Mouse (Mus musculus) heart, adult 2 months (tissue): ENCODE measurements around the gene Lgals3.

ENCODE experiments used
- CTCF ChIP-seq: fragments of 200-600 bp; IDR thresholded peaks from 2 replicates; pipeline ENCODE4 v1.8.1; 2022; ENCODE audit warnings: antibody characterized with exemption, mild to moderate bottlenecking, moderate library complexity
- EP300 ChIP-seq: fragments of 200-500 bp; IDR thresholded peaks from 2 replicates; pipeline ENCODE4 v1.6.1; 2011; ENCODE audit warnings: low read depth, low read length, control low read depth; ENCODE audit not compliant: insufficient read depth
- POLR2A ChIP-seq: fragments of 200-500 bp; IDR thresholded peaks from 2 replicates; pipeline ENCODE4 v1.6.1; 2011; ENCODE audit warnings: mild to moderate bottlenecking, low read depth, low read length, control low read depth; ENCODE audit not compliant: insufficient read depth

DNA sequence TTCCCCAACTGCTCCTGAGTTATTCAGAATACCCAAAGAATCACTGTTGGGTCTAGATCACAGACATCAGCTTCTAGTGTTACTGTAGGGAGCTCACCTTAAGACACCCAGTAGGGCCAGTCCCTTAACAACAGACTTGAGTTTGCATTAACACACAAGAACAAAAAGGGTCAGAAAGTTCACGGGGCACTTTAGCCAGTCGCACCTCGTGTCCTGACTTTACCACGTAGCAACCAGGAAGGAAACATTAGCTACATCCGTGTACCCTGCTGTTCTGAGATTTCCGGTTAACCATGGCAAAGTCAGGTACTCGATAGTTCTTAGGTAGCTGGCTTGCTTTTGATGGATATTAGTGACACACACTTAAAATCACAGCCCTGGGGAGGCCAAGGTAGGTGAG is 16.4 kb downstream of the Lgals3 start:
- no peak for TF ChIP-seq POLR2A
- TF ChIP-seq CTCF, result no peak
- TF ChIP-seq EP300, result no peak
